Mouse (Mus musculus) MEL (cell line): ENCODE data around the gene Osbpl3.

ENCODE experiments used
- BHLHE40 ChIP-seq: IDR thresholded peaks from 2 replicates; pipeline ENCODE4 v1.6.1; 2012; ENCODE audit warnings: low read depth, mild to moderate bottlenecking, inconsistent platforms, low read length, improper control_type of control experiment, borderline replicate concordance
- CTCF ChIP-seq, 3 experiments: IDR thresholded peaks in 2 of 3; conservative IDR thresholded peaks in 1 of 3; 2 replicates each; pipeline ENCODE4 v1.5.1; 2011 to 2012; ENCODE audit warnings: low read length in 3 of 3, low read depth in 2 of 3, mild to moderate bottlenecking in 2 of 3, improper control_type of control experiment in 1 of 3, inconsistent platforms in 1 of 3, mixed read lengths in 1 of 3, moderate library complexity in 1 of 3; ENCODE audit not compliant: control insufficient read depth in 1 of 3, insufficient read depth in 1 of 3, poor library complexity in 1 of 3, severe bottlenecking in 1 of 3
- ELF1 ChIP-seq: IDR thresholded peaks from 2 replicates; pipeline ENCODE4 v1.6.1; 2014; ENCODE audit warnings: low read depth, mild to moderate bottlenecking, inconsistent platforms, low read length, improper control_type of control experiment, moderate library complexity
- EP300 ChIP-seq, 2 experiments: IDR thresholded peaks; 2 replicates each; pipeline ENCODE4 v1.6.1; 2011; ENCODE audit warnings: improper control_type of control experiment in 2 of 2, low read length in 2 of 2, low read depth in 1 of 2, mild to moderate bottlenecking in 1 of 2
- HCFC1 ChIP-seq: IDR thresholded peaks from 2 replicates; pipeline ENCODE4 v1.6.1; 2012; ENCODE audit warnings: low read depth, mild to moderate bottlenecking, inconsistent platforms, low read length, improper control_type of control experiment, moderate library complexity
- MAZ ChIP-seq: IDR thresholded peaks from 2 replicates; pipeline ENCODE4 v1.6.1; 2012; ENCODE audit warnings: low read depth, mild to moderate bottlenecking, inconsistent platforms, low read length, improper control_type of control experiment
- NELFE ChIP-seq: IDR thresholded peaks from 2 replicates; pipeline ENCODE4 v1.6.1; 2011; ENCODE audit warnings: low read depth, low read length, improper control_type of control experiment
- POLR2A ChIP-seq, 2 experiments: IDR thresholded peaks; 2 replicates each; pipeline ENCODE4 v1.6.1; 2011 to 2012; ENCODE audit warnings: low read length in 2 of 2, mild to moderate bottlenecking in 2 of 2, control low read depth in 1 of 2, improper control_type of control experiment in 1 of 2, low read depth in 1 of 2, moderate library complexity in 1 of 2; ENCODE audit not compliant: control insufficient read depth in 1 of 2, insufficient read depth in 1 of 2, poor library complexity in 1 of 2
- POLR2AphosphoS2 ChIP-seq: IDR thresholded peaks from 2 replicates; pipeline ENCODE4 v1.6.1; 2011; ENCODE audit warnings: low read length, improper control_type of control experiment
- POLR2AphosphoS5 ChIP-seq: IDR thresholded peaks from 2 replicates; pipeline ENCODE4 v1.6.1; 2012; ENCODE audit warnings: low read depth, borderline replicate concordance, mild to moderate bottlenecking, inconsistent platforms, low read length, moderate library complexity, mixed read lengths
- RAD21 ChIP-seq: IDR thresholded peaks from 2 replicates; pipeline ENCODE4 v1.6.1; 2011; ENCODE audit warnings: mild to moderate bottlenecking, low read depth, low read length, improper control_type of control experiment
- TAL1 ChIP-seq: IDR thresholded peaks from 2 replicates; pipeline ENCODE4 v1.6.1; 2012; ENCODE audit warnings: mild to moderate bottlenecking, inconsistent platforms, low read length, moderate library complexity, mixed read lengths
- ZC3H11A ChIP-seq: IDR thresholded peaks from 2 replicates; pipeline ENCODE4 v1.6.1; 2012; ENCODE audit warnings: low read depth, mild to moderate bottlenecking, inconsistent platforms, low read length, improper control_type of control experiment

- TF ChIP-seq NELFE (no peak), ZC3H11A (no peak), POLR2A (IDR thresholded peaks at IDR 0.05; ENCODE audit: control insufficient read depth in 1 of 2, insufficient read depth in 1 of 2, low read depth in 1 of 2, low read length in 2 of 2, poor library complexity in 1 of 2) (no peak), TAL1 (no peak), POLR2AphosphoS5 (no peak), POLR2AphosphoS2 (no peak), RAD21 (no peak), EP300 (IDR thresholded peaks at IDR 0.05; ENCODE audit: low read depth in 1 of 2, low read length in 2 of 2) (no peak), CTCF (IDR thresholded peaks at IDR 0.05 in 2 of 3, conservative IDR thresholded peaks at IDR 0.05 in 1 of 3; ENCODE audit: control insufficient read depth in 1 of 3, insufficient read depth in 1 of 3, low read depth in 2 of 3, low read length in 3 of 3, poor library complexity in 1 of 3, severe bottlenecking in 1 of 3) (no peak), HCFC1 (no peak), MAZ (no peak), ELF1 (no peak), BHLHE40 (no peak)
These were observed 52.5 kb downstream of the Osbpl3 start for GRCm38 (mm10) chr6:50403524-50403923.
